Mouse (Mus musculus) heart, adult 2 months (tissue): Measurements from ENCODE around the gene Egln2. TPM values are rescaled to one million over a fixed set of nuclear protein-coding genes. Genes with fewer than 3 reads are reported as not detected.

Source experiments
- DNase-seq, 2 experiments: peaks; one replicate each; pipeline ENCODE4 v3.0.0; 2021
- H3K27ac ChIP-seq: fragments of 200-600 bp; 2 replicates; pipeline ENCODE4 v1.8.1; 2022
- H3K27me3 ChIP-seq: fragments of 200-500 bp; 2 replicates; pipeline ENCODE4 v1.6.1; 2012; ENCODE audit warnings: mild to moderate bottlenecking, low read length, inconsistent platforms, mixed read lengths; ENCODE audit not compliant: control insufficient read depth, insufficient read depth
- H3K36me3 ChIP-seq: fragments of 200-500 bp; 2 replicates; pipeline ENCODE4 v1.6.1; 2012; ENCODE audit warnings: low read length, inconsistent platforms; ENCODE audit not compliant: control insufficient read depth, insufficient read depth
- H3K4me1 ChIP-seq: fragments of 200-500 bp; 2 replicates; pipeline ENCODE4 v1.6.1; 2011; ENCODE audit warnings: low read length; ENCODE audit not compliant: control insufficient read depth, insufficient read depth
- H3K4me3 ChIP-seq: fragments of 200-600 bp; 2 replicates; pipeline ENCODE4 v1.8.1; 2022
- H3K79me2 ChIP-seq: fragments of 200-500 bp; replicated peaks from 2 replicates; pipeline ENCODE4 v1.6.1; 2012; ENCODE audit warnings: mild to moderate bottlenecking, inconsistent platforms, low read length, moderate library complexity, mixed read lengths; ENCODE audit not compliant: control insufficient read depth, insufficient read depth
- H3K9ac ChIP-seq: fragments of 200-500 bp; 2 replicates; pipeline ENCODE4 v1.6.1; 2012; ENCODE audit warnings: low read depth, mild to moderate bottlenecking, control low read depth, inconsistent platforms, low read length, mixed read lengths
- CTCF ChIP-seq: fragments of 200-600 bp; IDR thresholded peaks from 2 replicates; pipeline ENCODE4 v1.8.1; 2022; ENCODE audit warnings: antibody characterized with exemption, mild to moderate bottlenecking, moderate library complexity
- EP300 ChIP-seq: fragments of 200-500 bp; IDR thresholded peaks from 2 replicates; pipeline ENCODE4 v1.6.1; 2011; ENCODE audit warnings: low read depth, low read length, control low read depth; ENCODE audit not compliant: insufficient read depth
- POLR2A ChIP-seq: fragments of 200-500 bp; IDR thresholded peaks from 2 replicates; pipeline ENCODE4 v1.6.1; 2011; ENCODE audit warnings: mild to moderate bottlenecking, low read depth, low read length, control low read depth; ENCODE audit not compliant: insufficient read depth
- WGBS: fragments of 180-500 bp; shearing (Covaris S2); methylation state at CpG from one replicate; pipeline ENCODE4 v1.1.7; 2018; 5-methylcytosine and 5-hydroxymethylcytosine counted together
- intact Hi-C: fragments of 180-260 bp; cut with DNase I; formaldehyde crosslinking; loops from one replicate; pipeline ENCODE4 v1.15.1; 2025
- polyA plus RNA-seq: library from polyadenylated mRNA; depleted of rRNA; stranded (reverse); fragments of >200 nt; gene quantifications from 2 replicates; pipeline ENCODE4 v1.2.3, GENCODE M21; 2012
- total RNA-seq, 2 experiments: library from RNA; stranded (reverse); gene quantifications; 2 replicates each; pipeline ENCODE4 v1.2.3; 2021

The Egln2 gene
- total and polyA plus RNA-seq, 3 experiments = 51.8 to 64.4 (median 52.4) TPM

- intact Hi-C loops = no loop called here
- Histone ChIP-seq H3K36me3 (no peaks in the 10 kb centered on the region), H3K4me3 (no peak overlapping the region), H3K9ac (no peak overlapping the region), H3K79me2 (no peaks in the 10 kb centered on the region), H3K27ac (no peak overlapping the region), H3K4me1 (no peaks in the 10 kb centered on the region), H3K27me3 (no peaks in the 10 kb centered on the region)
- WGBS = 95% methylated on average over 15 of the region's 15 CpGs
- DNase-seq = no peak
- TF ChIP-seq CTCF (no peak), POLR2A (no peak), EP300 (no peak)
Observed at GRCm38 (mm10) chr7:27174496-27174895, 7.9 kb upstream of the Egln2 start.

- H3K27me3 ChIP-seq = no peaks in the 10 kb centered on the region
- whole genome bisulfite sequencing = 82% methylated on average over 3 of the region's 3 CpGs
- DNase-seq = no peak
- peaks cover 6% of the 10 kb centered on the region for H3K4me1 ChIP-seq
- no peak for TF ChIP-seq POLR2A
- no peak for TF ChIP-seq CTCF
- no peak for TF ChIP-seq EP300
- no peak overlapping the region for H3K9ac ChIP-seq
- no peaks in the 10 kb centered on the region for H3K79me2 ChIP-seq
- intact Hi-C loops = no loop called here
- H3K4me3 ChIP-seq = no peak overlapping the region
- H3K36me3 ChIP-seq = no peaks in the 10 kb centered on the region
- no peak overlapping the region for H3K27ac ChIP-seq
Observed at GRCm38 (mm10) chr7:27170981-27171380, 4.4 kb upstream of the Egln2 start.

GRCm38 (mm10) chr7:27168371-27168770 lies 1.8 kb upstream of the Egln2 start:
- WGBS = 94% methylated on average over 5 of the region's 5 CpGs
- intact Hi-C loops = loop anchor here (10.0 kb wide), 1 partner anchor 306 kb away; the partner anchor contains the start of gene Sertad3
- peaks cover 15% of the 10 kb centered on the region for H3K4me1 ChIP-seq
- no peaks in the 10 kb centered on the region for H3K27me3 ChIP-seq
- no peak overlapping the region for H3K4me3 ChIP-seq
- no peak for DNase-seq
- TF ChIP-seq CTCF = no peak
- TF ChIP-seq EP300 = no peak
- no peak for TF ChIP-seq POLR2A
- peaks cover 2% of the 10 kb centered on the region; the same call in 1 of the 2 replicates for H3K36me3 ChIP-seq
- no peak overlapping the region for H3K27ac ChIP-seq
- H3K79me2 ChIP-seq = peaks cover 8% of the 10 kb centered on the region
- H3K9ac ChIP-seq = no peak overlapping the region

- TF ChIP-seq POLR2A (no peak), EP300 (no peak), CTCF (no peak)
- peak overlapping the region; percentile 72 for H3K4me3 ChIP-seq
- 70% methylated on average over 11 of the region's 11 CpGs for WGBS
- peak overlapping the region; percentile 95 for H3K27ac ChIP-seq
- peaks cover 4% of the 10 kb centered on the region; the same call in 1 of the 2 replicates for H3K36me3 ChIP-seq
- DNase-seq = no peak
- peak overlapping the region; percentile 65 for H3K9ac ChIP-seq
- peaks cover 23% of the 10 kb centered on the region for H3K4me1 ChIP-seq
- H3K27me3 ChIP-seq = no peaks in the 10 kb centered on the region
- intact Hi-C loops = loop anchor here (2.0 to 10.0 kb wide), 2 partner anchors 27 to 307 kb away; partner anchors contain the start of genes BC024978 and Sertad3
- H3K79me2 ChIP-seq = peaks cover 8% of the 10 kb centered on the region
Observed at GRCm38 (mm10) chr7:27167475-27168094, 983 bp upstream of the Egln2 start.

GRCm38 (mm10) chr7:27166229-27166613 lies 381 bp downstream of the Egln2 start:
- H3K27ac ChIP-seq = peak overlapping the region; percentile 95
- peaks cover 4% of the 10 kb centered on the region; the same call in 1 of the 2 replicates for H3K36me3 ChIP-seq
- WGBS = 0% methylated on average over 23 of the region's 43 CpGs
- peak overlapping the region; percentile 81 for H3K9ac ChIP-seq
- H3K4me3 ChIP-seq = peak overlapping the region; percentile 72
- peak; percentile 92 to 94 for DNase-seq
- intact Hi-C loops = loop anchor here (2.0 to 10.0 kb wide), 2 partner anchors 29 to 309 kb away; partner anchors contain the start of genes BC024978 and Sertad3
- TF ChIP-seq CTCF (no peak), EP300 (0 out of 2 replicates have a peak, but pooled peaks have one; percentile 65), POLR2A (peak; percentile 80)
- H3K4me1 ChIP-seq = peaks cover 28% of the 10 kb centered on the region
- H3K79me2 ChIP-seq = peaks cover 8% of the 10 kb centered on the region
- H3K27me3 ChIP-seq = no peaks in the 10 kb centered on the region

- no peak for TF ChIP-seq CTCF
- no peak for TF ChIP-seq EP300
- TF ChIP-seq POLR2A = no peak; the same call in 1 of the 2 replicates
- Histone ChIP-seq H3K4me3 (peak overlapping the region; percentile 72), H3K4me1 (peaks cover 32% of the 10 kb centered on the region), H3K27me3 (no peaks in the 10 kb centered on the region), H3K36me3 (peaks cover 4% of the 10 kb centered on the region; the same call in 1 of the 2 replicates), H3K79me2 (peaks cover 8% of the 10 kb centered on the region), H3K9ac (peak overlapping the region; percentile 81), H3K27ac (peak overlapping the region; percentile 95)
- no peak for DNase-seq
- 4% methylated on average over 8 of the region's 8 CpGs for WGBS
- intact Hi-C loops = loop anchor here (2.0 to 10.0 kb wide), 2 partner anchors 29 to 309 kb away; partner anchors contain the start of genes BC024978 and Sertad3
Observed at GRCm38 (mm10) chr7:27165696-27166095, 906 bp downstream of the Egln2 start.
